Mouse (Mus musculus): Measurements from ENCODE around the gene Cpm. TPM values are rescaled to one million over a fixed set of nuclear protein-coding genes. Genes with fewer than 3 reads are reported as not detected.

The Cpm gene
- polyA plus RNA-seq (2015; fragmentation: Nextera tagmentation; extraction: Ambion mirVana) = 69.8 and 72.6 TPM in 2 replicates

- WGBS = under 1% methylated on average over 73 of the region's 73 CpGs
- peak; percentile 91 for ATAC-seq (ENCODE audit: insufficient number of reproducible peaks, low FRiP score, low TSS enrichment, low read depth)
- Histone ChIP-seq H3K36me3 (no peaks in the 10 kb centered on the region), H3K9me3 (no peaks in the 10 kb centered on the region), H3K27ac (no peak within 1 kb of the TSS), H3K4me2 (peak within 1 kb of the TSS; percentile 95), H3K9ac (peak within 1 kb of the TSS; percentile 52), H3K4me1 (peaks cover 11% of the 10 kb centered on the region), H3K27me3 (peaks cover 34% of the 10 kb centered on the region), H3K4me3 (peak within 1 kb of the TSS; percentile 65)
These were observed at the start of gene Cpm for GRCm38 (mm10) chr10:117629169-117629971. Gene Cpm, plus strand, starts transcription at chr10:117629500.

GRCm38 (mm10) chr10:117579771-117580284 is 49.5 kb upstream of the Cpm start:
- Histone ChIP-seq H3K4me3 (no peak overlapping the region), H3K9ac (no peak overlapping the region), H3K36me3 (no peaks in the 10 kb centered on the region), H3K4me1 (peaks cover 8% of the 10 kb centered on the region), H3K27ac (no peak overlapping the region), H3K9me3 (no peaks in the 10 kb centered on the region), H3K27me3 (no peaks in the 10 kb centered on the region), H3K4me2 (no peak overlapping the region)
- WGBS = 61% methylated on average over 9 of the region's 9 CpGs
- ATAC-seq (ENCODE audit: insufficient number of reproducible peaks, low FRiP score, low TSS enrichment, low read depth) = no peak

GRCm38 (mm10) chr10:117580405-117580804 is 48.9 kb upstream of the Cpm start:
- Histone ChIP-seq H3K36me3 (no peaks in the 10 kb centered on the region), H3K9me3 (no peaks in the 10 kb centered on the region), H3K4me1 (peaks cover 8% of the 10 kb centered on the region), H3K4me2 (no peak overlapping the region), H3K9ac (no peak overlapping the region), H3K27me3 (no peaks in the 10 kb centered on the region), H3K4me3 (no peak overlapping the region), H3K27ac (no peak overlapping the region)
- WGBS = 80% methylated on average over 5 of the region's 5 CpGs
- ATAC-seq (ENCODE audit: insufficient number of reproducible peaks, low FRiP score, low TSS enrichment, low read depth) = no peak

- H3K27ac ChIP-seq = no peak overlapping the region
- ATAC-seq (ENCODE audit: insufficient number of reproducible peaks, low FRiP score, low TSS enrichment, low read depth) = no peak
These were observed 48.1 kb upstream of the Cpm start for GRCm38 (mm10) chr10:117581007-117581752.

GRCm38 (mm10) chr10:117581753-117582062 is 47.6 kb upstream of the Cpm start:
- H3K9me3 ChIP-seq = no peaks in the 10 kb centered on the region
- H3K27me3 ChIP-seq = no peaks in the 10 kb centered on the region
- WGBS = 87% methylated on average over 3 of the region's 3 CpGs
- no peak overlapping the region for H3K4me3 ChIP-seq
- H3K9ac ChIP-seq = no peak overlapping the region
- no peak overlapping the region for H3K4me2 ChIP-seq
- H3K27ac ChIP-seq = no peak overlapping the region
- peaks cover 8% of the 10 kb centered on the region for H3K4me1 ChIP-seq
- ATAC-seq (ENCODE audit: insufficient number of reproducible peaks, low FRiP score, low TSS enrichment, low read depth) = no peak
- no peaks in the 10 kb centered on the region for H3K36me3 ChIP-seq

More at GRCm38 (mm10) chr10:117581007-117581752, 48.1 kb upstream of the Cpm start:
- no peak overlapping the region for H3K4me3 ChIP-seq
- H3K9ac ChIP-seq = no peak overlapping the region
- H3K4me1 ChIP-seq = peaks cover 8% of the 10 kb centered on the region
- H3K36me3 ChIP-seq = no peaks in the 10 kb centered on the region
- WGBS = 86% methylated on average over 11 of the region's 11 CpGs
- no peaks in the 10 kb centered on the region for H3K27me3 ChIP-seq
- H3K4me2 ChIP-seq = no peak overlapping the region
- H3K9me3 ChIP-seq = no peaks in the 10 kb centered on the region

GRCm38 (mm10) chr10:117583155-117584061 is 45.9 kb upstream of the Cpm start:
- Histone ChIP-seq H3K4me2 (no peak overlapping the region), H3K27ac (no peak overlapping the region), H3K27me3 (no peaks in the 10 kb centered on the region), H3K9me3 (no peaks in the 10 kb centered on the region), H3K36me3 (no peaks in the 10 kb centered on the region), H3K4me1 (peaks cover 10% of the 10 kb centered on the region), H3K4me3 (no peak overlapping the region), H3K9ac (no peak overlapping the region)
- ATAC-seq (ENCODE audit: insufficient number of reproducible peaks, low FRiP score, low TSS enrichment, low read depth) = no peak
- WGBS = 34% methylated on average over 14 of the region's 14 CpGs

GRCm38 (mm10) chr10:117584102-117584501 is 45.2 kb upstream of the Cpm start:
- Histone ChIP-seq H3K36me3 (no peaks in the 10 kb centered on the region), H3K9ac (no peak overlapping the region), H3K4me2 (no peak overlapping the region), H3K27me3 (no peaks in the 10 kb centered on the region), H3K4me3 (no peak overlapping the region), H3K9me3 (no peaks in the 10 kb centered on the region), H3K27ac (no peak overlapping the region), H3K4me1 (peaks cover 10% of the 10 kb centered on the region)
- 35% methylated on average over 3 of the region's 3 CpGs for WGBS
- no peak for ATAC-seq (ENCODE audit: insufficient number of reproducible peaks, low FRiP score, low TSS enrichment, low read depth)

GRCm38 (mm10) chr10:117584566-117585515 is 44.5 kb upstream of the Cpm start:
- no peak overlapping the region for H3K27ac ChIP-seq
- H3K9me3 ChIP-seq = no peaks in the 10 kb centered on the region
- no peak overlapping the region for H3K4me3 ChIP-seq
- WGBS = 76% methylated on average over 6 of the region's 6 CpGs
- no peak for ATAC-seq (ENCODE audit: insufficient number of reproducible peaks, low FRiP score, low TSS enrichment, low read depth)
- no peaks in the 10 kb centered on the region for H3K36me3 ChIP-seq
- peaks cover 10% of the 10 kb centered on the region for H3K4me1 ChIP-seq
- no peaks in the 10 kb centered on the region for H3K27me3 ChIP-seq
- H3K9ac ChIP-seq = no peak overlapping the region
- no peak overlapping the region for H3K4me2 ChIP-seq

GRCm38 (mm10) chr10:117585600-117586299 is 43.5 kb upstream of the Cpm start:
- Histone ChIP-seq H3K36me3 (no peaks in the 10 kb centered on the region), H3K4me1 (peaks cover 10% of the 10 kb centered on the region), H3K9ac (no peak overlapping the region), H3K27me3 (no peaks in the 10 kb centered on the region), H3K4me3 (no peak overlapping the region), H3K27ac (no peak overlapping the region), H3K4me2 (no peak overlapping the region), H3K9me3 (no peaks in the 10 kb centered on the region)
- WGBS = 79% methylated on average over 2 of the region's 2 CpGs
- ATAC-seq (ENCODE audit: insufficient number of reproducible peaks, low FRiP score, low TSS enrichment, low read depth) = no peak

- Histone ChIP-seq H3K27ac (no peak overlapping the region), H3K36me3 (no peaks in the 10 kb centered on the region), H3K9ac (no peak overlapping the region), H3K4me2 (no peak overlapping the region), H3K4me3 (no peak overlapping the region), H3K4me1 (peaks cover 12% of the 10 kb centered on the region), H3K9me3 (no peaks in the 10 kb centered on the region), H3K27me3 (no peaks in the 10 kb centered on the region)
- WGBS = 28% methylated on average over 11 of the region's 11 CpGs
- no peak for ATAC-seq (ENCODE audit: insufficient number of reproducible peaks, low FRiP score, low TSS enrichment, low read depth)
These were observed 42.4 kb upstream of the Cpm start for GRCm38 (mm10) chr10:117586859-117587258.
